Mouse (Mus musculus): ENCODE measurements around the gene 2810408A11Rik. TPM values are rescaled to one million over a fixed set of nuclear protein-coding genes. Genes with fewer than 3 reads are reported as not detected.

2810408A11Rik gene
- polyA plus RNA-seq (2012; rRNA removed): 0.40 and 0.53 TPM in 2 replicates

DNA sequence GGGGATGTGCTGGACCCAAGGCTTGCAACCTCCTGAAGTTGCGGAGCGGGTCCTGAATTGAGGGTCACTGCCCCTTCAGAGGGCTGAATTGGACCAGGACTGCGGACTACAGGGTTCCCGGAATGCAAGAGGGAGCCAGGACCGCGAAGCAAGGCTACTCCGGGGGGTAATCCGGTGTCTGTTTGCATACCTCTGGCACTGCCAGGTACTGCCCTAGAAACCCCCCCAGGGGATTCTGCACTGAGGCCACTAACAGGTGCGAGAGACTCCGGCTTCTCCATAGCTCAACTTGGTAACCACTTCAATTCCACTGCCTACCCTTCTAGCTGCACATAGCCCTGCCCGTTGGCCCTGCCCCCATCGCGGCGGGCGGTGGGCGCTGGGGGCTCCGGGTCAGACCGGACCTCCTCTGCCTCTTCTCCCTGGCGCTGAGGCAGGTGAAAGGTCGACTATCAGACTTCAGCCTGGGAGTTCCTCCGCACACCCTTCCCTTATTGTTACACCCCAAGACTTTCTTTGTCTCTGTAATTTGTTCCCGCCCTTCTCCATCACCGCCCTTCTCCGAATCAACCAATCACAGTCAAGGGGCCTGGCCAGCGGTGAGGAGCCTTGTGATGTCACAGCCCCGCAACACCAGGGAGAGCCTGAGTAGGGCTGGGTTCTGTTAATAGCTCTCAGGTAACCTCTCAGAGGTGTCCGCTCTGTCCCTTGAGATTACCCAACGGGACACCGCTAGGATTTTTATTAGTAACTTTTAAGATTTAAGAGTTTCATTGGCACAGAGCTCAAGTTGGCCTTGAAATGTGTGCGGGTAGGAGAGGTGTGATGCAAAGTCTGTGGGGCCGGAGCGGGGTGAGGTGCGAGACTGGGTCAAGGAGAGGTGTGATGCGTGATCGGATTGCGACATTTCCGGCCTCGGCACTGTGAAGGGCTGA is at the start of gene 2810408A11Rik, which contains the start of gene Neurl4:
Gene 2810408A11Rik (minus strand): TSS at position 517 of the 935 bp plus-strand sequence.
Gene Neurl4 (plus strand): TSS at position 602 of the 935 bp plus-strand sequence.

GRCm38 (mm10) chr11:69948066-69948762 is 47.4 kb upstream of the 2810408A11Rik start, which contains the start of gene Slc2a4:
Slc2a4 (minus strand) TSS chr11:69948188.

GRCm38 (mm10) chr11:69935137-69935879 is 34.5 kb upstream of the 2810408A11Rik start, which contains the start of gene Ybx2:
Ybx2 (plus strand) TSS chr11:69935796.

GRCm38 (mm10) chr11:69921114-69922011 is 20.6 kb upstream of the 2810408A11Rik start, which contains the start of gene Eif5a:
Eif5a (minus strand) TSS chr11:69921958.

DNA sequence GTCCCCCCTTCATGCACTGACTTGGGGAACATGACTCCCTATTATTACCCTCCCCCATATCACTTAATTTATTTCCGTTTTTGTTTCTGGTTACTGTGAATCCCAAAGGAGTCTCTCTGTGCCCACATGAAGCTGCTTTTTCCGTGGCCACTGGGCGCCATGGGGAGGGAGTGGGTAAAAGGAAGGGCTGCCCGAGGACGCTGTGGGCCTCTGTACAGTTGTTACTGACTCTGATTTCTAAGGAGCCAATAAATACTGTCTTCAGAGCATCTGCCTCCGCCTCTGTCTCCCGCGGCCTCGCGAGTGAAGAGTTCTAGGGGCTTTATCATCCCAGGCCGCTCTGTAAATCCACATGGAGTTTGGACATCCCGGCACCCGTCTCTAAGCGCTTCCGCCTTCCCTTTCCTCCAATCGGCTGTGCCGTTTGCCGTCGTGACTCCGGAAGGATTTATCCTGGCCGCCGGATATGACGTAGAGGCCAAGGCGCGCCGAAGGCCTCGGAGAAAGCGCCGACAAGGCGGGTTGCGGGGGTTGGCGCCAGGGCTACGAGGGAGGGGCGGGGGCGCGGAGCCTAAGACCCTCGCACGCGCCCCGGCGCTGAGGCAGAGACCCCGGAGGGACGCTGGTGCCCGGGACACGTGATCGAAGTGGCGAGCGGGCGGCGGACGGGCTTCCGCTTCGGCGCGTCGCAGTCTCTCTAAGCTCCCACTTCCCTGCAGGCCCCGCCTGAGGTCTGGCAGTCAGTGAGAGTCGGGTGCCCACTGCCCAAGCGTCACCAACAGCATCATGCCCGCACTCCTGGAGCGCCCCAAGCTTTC is 13.0 kb upstream of the 2810408A11Rik start, which contains the start of gene Gps2:
Gene Gps2 (plus strand): TSS at position 335 of the 818 bp plus-strand sequence.

DNA sequence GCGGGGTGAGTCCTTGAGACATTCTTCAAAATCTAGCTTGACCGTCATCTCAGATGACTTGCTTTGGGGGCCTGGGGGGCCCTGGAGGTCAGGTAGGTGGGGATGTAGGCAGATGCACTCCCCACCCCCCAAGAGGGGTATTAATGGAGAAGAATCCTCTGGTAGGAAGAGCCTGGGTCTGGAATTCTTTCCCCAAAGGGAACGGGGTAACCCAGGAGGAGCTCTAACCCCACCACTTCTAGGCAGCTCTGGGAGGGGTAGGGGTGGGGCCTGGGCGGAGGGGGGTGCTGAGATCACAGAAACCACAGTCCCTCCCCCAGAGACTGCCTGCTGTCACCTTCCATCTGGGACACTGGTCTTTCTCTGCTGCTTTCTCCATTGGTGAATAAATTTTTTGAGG is 5.5 kb downstream of the 2810408A11Rik start, which contains the start of gene Acap1:
Gene Acap1 (minus strand): TSS at position 249 of the 400 bp plus-strand sequence.

GRCm38 (mm10) chr11:69880853-69881603 is 19.8 kb downstream of the 2810408A11Rik start, which contains the start of gene Kctd11:
Kctd11 (minus strand) TSS chr11:69881406.

GRCm38 (mm10) chr11:69877878-69878277 is 22.9 kb downstream of the 2810408A11Rik start, which contains the start of gene Tmem95:
Tmem95 (minus strand) TSS chr11:69878018.

GRCm38 (mm10) chr11:69858113-69858998 is 42.4 kb downstream of the 2810408A11Rik start, which contains the start of gene Tnk1:
Tnk1 (minus strand) TSS chr11:69858730.

Other genes with a start within 250 kb of the 2810408A11Rik start
- gene Sox15, start 245.7 kb downstream of the 2810408A11Rik start, polyA plus RNA-seq (2012; rRNA removed): 0.02 and 0.09 TPM in 2 replicates
- 34.7 and 42.4 TPM in 2 replicates for gene Mpdu1, start 238.3 kb downstream of the 2810408A11Rik start, polyA plus RNA-seq (2012; rRNA removed)
- 7.8 and 10.5 TPM in 2 replicates for gene Cd68, start 234.8 kb downstream of the 2810408A11Rik start, polyA plus RNA-seq (2012; rRNA removed)
- 445 and 498 TPM in 2 replicates for gene Eif4a1, start 228.6 kb downstream of the 2810408A11Rik start, polyA plus RNA-seq (2012; rRNA removed)
- 46.2 and 57.7 TPM in 2 replicates for gene Senp3, start 218.9 kb downstream of the 2810408A11Rik start, polyA plus RNA-seq (2012; rRNA removed)
- gene Tnfsf13, start 215.2 kb downstream of the 2810408A11Rik start, polyA plus RNA-seq (2012; rRNA removed): 0.29 and 0.31 TPM in 2 replicates
- 3.4 and 3.8 TPM in 2 replicates for gene Tnfsf12, start 205.1 kb downstream of the 2810408A11Rik start, polyA plus RNA-seq (2012; rRNA removed)
- 0.77 and 0.86 TPM in 2 replicates for gene Tnfsfm13, start 204.9 kb downstream of the 2810408A11Rik start, polyA plus RNA-seq (2012; rRNA removed)
- 12.7 and 15.6 TPM in 2 replicates for gene Polr2a, start 142.3 kb downstream of the 2810408A11Rik start, polyA plus RNA-seq (2012; rRNA removed)
- 0.03 TPM in 1 of 2 replicates, not detected in the other for gene Slc35g3, start 139.0 kb downstream of the 2810408A11Rik start, polyA plus RNA-seq (2012; rRNA removed)
- 1.2 and 1.5 TPM in 2 replicates for gene Zbtb4, start 135.1 kb downstream of the 2810408A11Rik start, polyA plus RNA-seq (2012; rRNA removed)
- gene Chrnb1, start 105.0 kb downstream of the 2810408A11Rik start, polyA plus RNA-seq (2012; rRNA removed): 0.69 and 1.5 TPM in 2 replicates
- 0.40 and 0.51 TPM in 2 replicates for gene Fgf11, start 99.1 kb downstream of the 2810408A11Rik start, polyA plus RNA-seq (2012; rRNA removed)
- gene Tmem102, start 95.4 kb downstream of the 2810408A11Rik start, polyA plus RNA-seq (2012; rRNA removed): 0.24 and 0.25 TPM in 2 replicates
- gene Gm39566, start 85.7 kb downstream of the 2810408A11Rik start, polyA plus RNA-seq (2012; rRNA removed): not detected in 2 replicates
- not detected in 2 replicates for gene Spem2, start 82.5 kb downstream of the 2810408A11Rik start, polyA plus RNA-seq (2012; rRNA removed)
- gene Spem1, start 78.8 kb downstream of the 2810408A11Rik start, polyA plus RNA-seq (2012; rRNA removed): not detected in 2 replicates
- gene Nlgn2, start 63.2 kb downstream of the 2810408A11Rik start, polyA plus RNA-seq (2012; rRNA removed): 2.1 and 2.2 TPM in 2 replicates
- 155 and 183 TPM in 2 replicates for gene Tmem256, start 62.5 kb downstream of the 2810408A11Rik start, polyA plus RNA-seq (2012; rRNA removed)
- gene Plscr3, start 54.6 kb downstream of the 2810408A11Rik start, polyA plus RNA-seq (2012; rRNA removed): 16.2 and 19.8 TPM in 2 replicates
- gene Tnk1, start 42.3 kb downstream of the 2810408A11Rik start, polyA plus RNA-seq (2012; rRNA removed): 1.2 and 1.3 TPM in 2 replicates
- gene Tmem95, start 23.0 kb downstream of the 2810408A11Rik start, polyA plus RNA-seq (2012; rRNA removed): not detected in 2 replicates
- gene Kctd11, start 19.6 kb downstream of the 2810408A11Rik start, polyA plus RNA-seq (2012; rRNA removed): 0.76 and 0.89 TPM in 2 replicates
- gene Acap1, start 5.4 kb downstream of the 2810408A11Rik start, polyA plus RNA-seq (2012; rRNA removed): 2.7 and 3.3 TPM in 2 replicates
- gene Neurl4, start 85 bp upstream of the 2810408A11Rik start, polyA plus RNA-seq (2012; rRNA removed): 16.6 and 20.3 TPM in 2 replicates
- 75.3 and 87.1 TPM in 2 replicates for gene Gps2, start 12.9 kb upstream of the 2810408A11Rik start, polyA plus RNA-seq (2012; rRNA removed)
- 866 and 1,005 TPM in 2 replicates for gene Eif5a, start 21.0 kb upstream of the 2810408A11Rik start, polyA plus RNA-seq (2012; rRNA removed)
- 0.15 and 0.21 TPM in 2 replicates for gene Ybx2, start 34.8 kb upstream of the 2810408A11Rik start, polyA plus RNA-seq (2012; rRNA removed)
- 13.7 and 15.5 TPM in 2 replicates for gene Slc2a4, start 47.2 kb upstream of the 2810408A11Rik start, polyA plus RNA-seq (2012; rRNA removed)
- 1.4 and 2.3 TPM in 2 replicates for gene Cldn7, start 63.8 kb upstream of the 2810408A11Rik start, polyA plus RNA-seq (2012; rRNA removed)
- 30.6 and 33.9 TPM in 2 replicates for gene Ctdnep1, start 80.2 kb upstream of the 2810408A11Rik start, polyA plus RNA-seq (2012; rRNA removed)
- 41.7 and 49.0 TPM in 2 replicates for gene Elp5, start 81.5 kb upstream of the 2810408A11Rik start, polyA plus RNA-seq (2012; rRNA removed)
- gene Gabarap, start 90.2 kb upstream of the 2810408A11Rik start, polyA plus RNA-seq (2012; rRNA removed): 131 and 138 TPM in 2 replicates
- gene Phf23, start 94.8 kb upstream of the 2810408A11Rik start, polyA plus RNA-seq (2012; rRNA removed): 16.3 and 17.2 TPM in 2 replicates
- 3.2 and 4.6 TPM in 2 replicates for gene Dvl2, start 99.6 kb upstream of the 2810408A11Rik start, polyA plus RNA-seq (2012; rRNA removed)
- gene Acadvl, start 114.4 kb upstream of the 2810408A11Rik start, polyA plus RNA-seq (2012; rRNA removed): 38.0 and 43.1 TPM in 2 replicates
- gene Dlg4, start 116.0 kb upstream of the 2810408A11Rik start, polyA plus RNA-seq (2012; rRNA removed): 2.0 TPM in 2 replicates
- gene Asgr1, start 153.1 kb upstream of the 2810408A11Rik start, polyA plus RNA-seq (2012; rRNA removed): 1.9 and 2.0 TPM in 2 replicates
- 9.6 and 12.5 TPM in 2 replicates for gene Asgr2, start 191.7 kb upstream of the 2810408A11Rik start, polyA plus RNA-seq (2012; rRNA removed)
- 1.5 and 1.9 TPM in 2 replicates for gene Mgl2, start 229.3 kb upstream of the 2810408A11Rik start, polyA plus RNA-seq (2012; rRNA removed)

Measured in liver, embryonic 14 days (tissue).